Mouse (Mus musculus): ENCODE measurements around the gene Pcyox1. TPM values are rescaled to one million over a fixed set of nuclear protein-coding genes. Genes with fewer than 3 reads are reported as not detected.

Gene Pcyox1
- total RNA-seq (2021): 100 to 1,000 TPM in 1 of 2 experiments, 10 to 100 TPM in 1; 96.7 to 126 TPM

DNA sequence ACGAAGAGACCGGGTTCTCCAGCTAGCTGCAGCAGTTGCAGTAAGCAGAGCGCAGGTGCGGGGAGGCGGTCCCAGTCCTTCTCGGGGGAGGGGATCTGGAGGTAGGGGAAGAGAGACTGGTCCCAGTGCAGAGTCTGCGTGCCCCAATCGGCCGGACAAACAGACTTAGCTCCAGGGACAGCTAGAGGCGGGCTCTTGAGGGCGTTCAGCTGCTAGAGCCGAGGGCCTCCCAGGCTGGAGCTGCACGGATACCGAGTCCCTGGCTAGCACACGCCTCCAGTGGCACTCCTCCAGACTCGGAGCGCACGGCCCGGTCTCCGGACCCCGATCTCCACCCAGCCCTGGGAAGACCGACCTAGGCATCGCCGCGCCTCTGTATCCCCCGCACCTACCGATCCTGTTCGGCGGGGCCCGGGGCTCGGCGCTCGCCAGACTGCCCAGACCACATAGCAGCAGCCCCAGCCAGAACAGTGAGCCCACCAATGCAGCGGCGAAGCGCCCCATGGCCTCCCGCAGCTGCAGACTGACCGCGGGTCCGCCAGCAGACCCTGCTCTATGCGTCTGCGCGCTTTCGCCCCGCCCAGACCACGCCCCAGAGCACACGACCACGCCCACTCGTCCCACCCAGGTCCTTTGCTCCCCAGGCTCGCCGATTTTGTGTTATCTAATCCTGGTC, at the start of gene Pcyox1:
Pcyox1 (minus strand) TSS at position 574 of the 676 bp plus-strand sequence.
- DNase-seq (ENCODE audit: extremely low spot score in 1 of 2, low spot score in 1 of 2): peak; percentile 76 to 77

- DNase-seq (ENCODE audit: extremely low spot score in 1 of 2, low spot score in 1 of 2): no peak
These were observed 48.6 kb upstream of the Pcyox1 start for GRCm38 (mm10) chr6:86445551-86445950.

GRCm38 (mm10) chr6:86441571-86441970, 44.6 kb upstream of the Pcyox1 start:
- DNase-seq (ENCODE audit: extremely low spot score in 1 of 2, low spot score in 1 of 2): no peak

DNA sequence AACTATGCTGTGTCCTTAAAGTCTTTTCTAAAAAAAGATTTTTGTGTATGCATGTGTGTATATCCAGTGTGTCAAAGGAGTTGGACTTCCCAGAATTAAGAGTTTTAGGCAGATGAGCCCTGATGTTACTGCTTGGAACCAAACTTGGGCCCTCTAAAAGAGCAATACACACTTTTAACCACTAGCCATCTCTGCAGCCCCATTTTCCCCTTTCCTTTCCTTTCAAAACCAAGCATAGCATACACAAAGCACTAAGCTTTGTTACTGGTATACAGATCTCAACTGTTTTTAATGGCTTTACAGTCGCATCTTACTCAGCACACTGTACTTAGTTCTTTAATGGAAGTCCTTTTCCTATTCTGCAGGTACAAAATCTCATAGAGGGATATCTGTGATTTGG, 42.6 kb upstream of the Pcyox1 start:
- no peak for DNase-seq (ENCODE audit: extremely low spot score in 1 of 2, low spot score in 1 of 2)

DNA sequence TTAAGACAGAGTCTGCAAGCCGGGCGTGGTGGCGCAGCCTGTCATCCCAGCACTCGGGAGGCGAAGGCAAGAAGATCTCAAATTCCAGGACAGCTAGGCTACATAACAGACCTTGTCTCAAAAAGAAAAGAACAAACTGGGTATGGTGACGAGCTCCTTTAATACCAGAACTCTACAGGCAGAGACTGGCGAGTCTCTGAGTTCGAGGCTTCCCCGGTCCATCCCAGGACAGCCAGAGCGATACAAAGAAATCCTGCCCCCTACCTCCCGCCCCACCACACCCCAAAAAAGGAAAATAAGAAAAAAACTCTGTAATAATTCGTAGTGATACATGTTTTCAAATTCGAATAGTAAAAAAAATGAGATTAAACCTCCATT, 42.2 kb upstream of the Pcyox1 start:
- no peak for DNase-seq (ENCODE audit: extremely low spot score in 1 of 2, low spot score in 1 of 2)

- DNase-seq (ENCODE audit: extremely low spot score in 1 of 2, low spot score in 1 of 2): peak; percentile 93 to 97
These were observed 41.5 kb upstream of the Pcyox1 start, which contains the start of gene C87436 for GRCm38 (mm10) chr6:86438272-86439118. C87436 (plus strand) TSS chr6:86438374.

DNA sequence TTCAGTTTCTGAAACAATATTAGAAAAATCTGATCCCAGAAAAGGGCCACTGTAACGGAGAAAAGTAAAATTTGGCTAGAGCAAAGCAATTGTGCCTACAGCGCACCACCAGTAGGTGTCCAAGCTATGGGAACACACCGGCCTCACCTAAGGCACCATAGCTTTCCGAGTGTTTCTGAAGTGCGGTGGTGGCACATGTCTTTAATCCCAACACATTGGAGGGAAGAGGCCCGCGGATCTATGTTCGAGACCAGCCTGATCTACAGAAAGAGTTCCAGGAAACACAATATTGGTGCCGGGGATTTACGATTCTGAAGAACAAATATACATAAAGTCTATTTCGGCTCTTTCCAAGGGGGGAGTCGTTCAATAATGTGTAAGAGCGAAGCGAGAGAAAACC, 40.8 kb upstream of the Pcyox1 start:
- DNase-seq (ENCODE audit: extremely low spot score in 1 of 2, low spot score in 1 of 2): peak; percentile 14 to 36

DNA sequence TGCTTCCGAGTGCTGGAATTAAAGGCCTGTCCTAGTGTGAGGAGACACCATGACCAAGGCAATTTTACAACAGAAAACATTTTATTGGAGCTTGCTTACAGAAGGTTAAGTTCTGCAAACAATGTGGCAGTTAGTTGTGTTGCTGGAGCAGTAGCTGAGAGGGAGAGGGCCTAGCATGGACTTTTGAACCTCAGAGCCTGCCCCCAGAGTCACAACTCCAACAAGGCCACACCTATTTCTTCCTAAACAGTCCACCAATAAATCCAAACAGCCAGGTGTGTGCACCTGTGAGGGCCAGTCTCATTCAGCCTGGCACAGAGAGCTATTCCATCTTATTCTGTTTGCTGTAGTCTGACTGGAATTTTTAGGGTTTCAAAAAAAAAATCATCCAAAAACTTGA, 36.7 kb upstream of the Pcyox1 start:
- no peak for DNase-seq (ENCODE audit: extremely low spot score in 1 of 2, low spot score in 1 of 2)

GRCm38 (mm10) chr6:86431531-86431930, 34.6 kb upstream of the Pcyox1 start:
- DNase-seq (ENCODE audit: extremely low spot score in 1 of 2, low spot score in 1 of 2): no peak

DNA sequence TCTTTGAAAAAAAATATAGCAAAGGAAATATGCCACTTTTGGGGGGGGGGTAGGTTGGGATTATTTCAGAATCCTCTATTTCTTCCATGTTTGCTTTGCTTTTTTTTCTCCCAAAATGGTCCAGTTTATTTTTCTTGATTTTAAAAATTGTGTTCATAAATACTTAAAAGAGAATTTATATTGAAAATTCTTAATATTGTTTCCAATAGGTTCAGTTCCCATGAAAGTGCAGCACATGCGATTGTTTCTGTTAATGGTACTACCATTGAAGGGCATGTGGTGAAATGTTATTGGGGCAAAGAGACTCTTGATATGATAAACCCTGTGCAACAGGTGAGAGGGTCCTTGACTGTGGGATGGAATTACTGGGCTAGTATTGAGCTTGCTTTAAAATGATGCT, 29.4 kb upstream of the Pcyox1 start, which contains the start of gene Gm44790:
Gm44790 (plus strand) TSS at position 301 of the 400 bp plus-strand sequence.
- no peak for DNase-seq (ENCODE audit: extremely low spot score in 1 of 2, low spot score in 1 of 2)

- DNase-seq (ENCODE audit: extremely low spot score in 1 of 2, low spot score in 1 of 2): no peak
These were observed 23.5 kb upstream of the Pcyox1 start for GRCm38 (mm10) chr6:86420491-86420890.

- DNase-seq (ENCODE audit: extremely low spot score in 1 of 2, low spot score in 1 of 2): no peak
These were observed 22.3 kb upstream of the Pcyox1 start for GRCm38 (mm10) chr6:86419239-86419638.

DNA sequence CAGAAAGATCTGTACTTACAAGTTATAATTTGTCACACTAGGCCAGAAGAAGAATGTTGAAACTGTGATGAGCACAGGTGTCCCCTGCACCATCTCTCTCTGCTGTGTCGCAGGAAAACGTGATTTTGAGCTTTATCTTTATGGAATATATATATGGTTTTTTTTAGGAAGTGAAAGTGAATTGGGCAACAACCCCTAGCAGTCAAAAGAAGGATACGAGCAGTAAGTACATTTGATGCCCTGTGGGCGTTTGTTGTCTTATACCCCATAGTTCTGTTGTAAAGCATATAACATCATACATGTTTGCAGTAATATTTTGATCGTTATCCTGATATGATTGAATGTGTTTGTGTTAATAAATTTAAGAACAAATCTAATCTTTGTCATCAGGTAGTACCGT, 21.8 kb upstream of the Pcyox1 start:
- DNase-seq (ENCODE audit: extremely low spot score in 1 of 2, low spot score in 1 of 2): no peak

DNA sequence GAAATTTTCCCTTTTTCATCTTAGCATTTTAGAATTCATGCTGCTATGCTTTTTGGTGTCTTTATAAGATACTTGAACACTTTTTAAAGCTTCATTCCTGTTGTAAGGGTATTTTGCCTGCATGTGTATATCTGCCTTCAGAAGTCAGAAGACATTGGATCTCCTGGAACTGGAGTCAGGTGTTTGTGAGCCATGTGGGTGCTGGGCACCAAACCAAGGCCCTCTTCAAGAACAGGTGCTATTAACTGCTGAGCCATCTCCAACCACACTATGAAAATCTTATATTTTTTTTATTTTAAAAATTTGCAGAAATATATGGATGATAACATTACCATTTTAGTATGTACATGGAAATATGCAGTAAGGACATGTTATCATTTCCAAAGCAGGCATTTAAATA, 9.4 kb upstream of the Pcyox1 start:
- no peak for DNase-seq (ENCODE audit: extremely low spot score in 1 of 2, low spot score in 1 of 2)

DNA sequence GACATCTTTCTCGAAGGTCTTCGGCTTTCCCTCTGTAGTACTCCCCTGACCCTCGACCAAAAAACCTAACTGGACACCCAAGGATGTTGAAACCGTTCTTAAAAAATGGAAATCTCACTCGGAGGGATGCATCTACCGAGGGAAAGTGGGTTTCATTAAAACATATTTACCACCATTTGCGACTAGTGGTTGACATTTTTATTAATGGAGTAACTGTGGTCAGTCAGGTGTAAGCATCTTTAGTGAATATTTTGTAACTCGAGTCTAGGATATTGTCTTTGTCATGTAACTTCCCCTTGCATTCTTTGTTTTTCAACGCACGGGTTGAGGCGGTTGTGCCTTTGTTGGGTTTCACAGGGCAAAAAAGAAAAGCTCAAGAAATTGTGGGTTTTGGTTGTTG, 8.0 kb upstream of the Pcyox1 start:
- DNase-seq (ENCODE audit: extremely low spot score in 1 of 2, low spot score in 1 of 2): no peak

GRCm38 (mm10) chr6:86404100-86404861, 7.3 kb upstream of the Pcyox1 start, which contains the start of gene Tia1:
Tia1 (plus strand) TSS chr6:86404219.
- peak; percentile 93 to 94 for DNase-seq (ENCODE audit: extremely low spot score in 1 of 2, low spot score in 1 of 2)

DNA sequence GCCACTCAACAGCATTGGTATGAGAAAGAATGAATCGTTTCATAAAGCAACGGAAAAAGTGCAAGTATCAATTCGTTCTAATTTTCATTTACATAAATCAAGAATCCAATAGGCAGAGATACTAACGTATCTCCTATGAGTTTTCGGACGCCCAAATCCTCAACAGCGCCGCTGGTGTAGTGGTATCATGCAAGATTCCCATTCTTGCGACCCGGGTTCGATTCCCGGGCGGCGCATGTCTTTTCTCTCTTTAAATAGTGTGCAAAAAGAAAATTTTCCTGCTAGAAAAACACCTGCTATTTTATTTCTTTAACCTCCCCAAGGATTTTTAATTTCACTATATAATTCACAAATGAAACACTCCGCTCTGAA, 6.8 kb upstream of the Pcyox1 start:
- peak; percentile 96 to 97 for DNase-seq (ENCODE audit: extremely low spot score in 1 of 2, low spot score in 1 of 2)

DNA sequence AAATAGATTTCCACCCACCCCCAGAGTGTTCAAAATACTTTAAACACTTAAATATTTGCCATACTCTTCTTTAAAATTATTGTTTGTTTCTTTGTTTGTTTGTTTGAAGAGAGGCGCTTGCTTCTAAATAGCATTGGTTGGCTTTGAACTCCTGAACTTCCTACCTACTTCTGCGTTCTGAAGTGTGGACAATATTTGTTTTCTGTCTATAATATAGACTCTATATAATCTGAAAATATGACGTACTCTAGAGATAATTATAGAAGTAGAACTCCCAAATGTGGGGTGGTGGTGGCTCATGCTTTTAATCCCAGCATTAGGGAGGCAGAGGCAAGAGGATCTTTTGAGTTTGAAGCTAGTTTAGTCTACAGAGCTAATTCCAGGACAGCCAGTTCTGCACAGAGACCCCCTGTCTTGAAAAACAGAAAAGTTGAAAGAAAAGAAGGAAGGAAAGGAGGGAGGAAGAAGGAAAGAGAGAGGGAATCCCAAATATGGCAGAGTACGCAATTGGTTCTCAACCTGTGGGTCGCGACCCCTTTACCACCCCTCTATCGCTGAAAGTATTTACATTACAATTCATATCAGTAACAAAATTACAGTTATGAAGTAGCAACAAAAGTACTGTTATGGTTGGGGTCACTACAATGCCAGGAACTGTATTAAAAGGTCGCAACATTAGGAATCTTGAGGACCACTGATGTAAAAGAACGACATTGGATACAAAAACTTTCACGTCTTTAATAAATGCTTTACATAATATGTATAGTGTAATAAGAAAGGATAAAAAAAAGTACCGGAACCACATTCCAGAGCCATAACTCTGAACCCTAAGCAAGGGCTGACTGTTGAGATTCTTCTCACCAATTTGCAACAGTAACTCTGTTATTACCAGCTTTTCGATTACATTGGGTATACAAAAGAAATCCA, 6.0 kb upstream of the Pcyox1 start:
- DNase-seq (ENCODE audit: extremely low spot score in 1 of 2, low spot score in 1 of 2): no peak

DNA sequence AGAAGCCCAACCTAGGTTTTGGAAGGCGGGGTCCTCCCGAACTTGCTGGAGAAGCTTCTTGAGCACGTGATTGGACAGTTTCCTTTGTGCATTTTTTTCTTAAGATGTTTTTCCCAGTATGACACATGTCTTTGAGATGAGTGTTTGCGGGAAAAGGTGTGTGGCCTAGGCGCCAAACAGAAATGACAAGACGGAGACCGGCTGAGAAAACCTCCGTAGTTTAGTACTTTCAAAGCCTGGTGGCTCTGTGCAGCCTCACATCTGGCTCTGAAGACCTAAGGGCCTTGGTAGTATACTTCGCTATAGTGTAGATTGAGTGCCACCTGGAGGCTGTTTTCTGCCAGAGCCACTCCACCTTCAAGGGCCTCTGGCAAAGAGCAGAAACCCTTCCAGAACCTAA, 4.0 kb upstream of the Pcyox1 start:
- peak in 1 of 2 experiments; percentile 33 for DNase-seq (ENCODE audit: extremely low spot score in 1 of 2, low spot score in 1 of 2)

- DNase-seq (ENCODE audit: extremely low spot score in 1 of 2, low spot score in 1 of 2): no peak
These were observed 3.0 kb upstream of the Pcyox1 start for GRCm38 (mm10) chr6:86399995-86400394.
